ENCODE assay signal across 7 mouse cellular contexts in the genomic region with DNA sequence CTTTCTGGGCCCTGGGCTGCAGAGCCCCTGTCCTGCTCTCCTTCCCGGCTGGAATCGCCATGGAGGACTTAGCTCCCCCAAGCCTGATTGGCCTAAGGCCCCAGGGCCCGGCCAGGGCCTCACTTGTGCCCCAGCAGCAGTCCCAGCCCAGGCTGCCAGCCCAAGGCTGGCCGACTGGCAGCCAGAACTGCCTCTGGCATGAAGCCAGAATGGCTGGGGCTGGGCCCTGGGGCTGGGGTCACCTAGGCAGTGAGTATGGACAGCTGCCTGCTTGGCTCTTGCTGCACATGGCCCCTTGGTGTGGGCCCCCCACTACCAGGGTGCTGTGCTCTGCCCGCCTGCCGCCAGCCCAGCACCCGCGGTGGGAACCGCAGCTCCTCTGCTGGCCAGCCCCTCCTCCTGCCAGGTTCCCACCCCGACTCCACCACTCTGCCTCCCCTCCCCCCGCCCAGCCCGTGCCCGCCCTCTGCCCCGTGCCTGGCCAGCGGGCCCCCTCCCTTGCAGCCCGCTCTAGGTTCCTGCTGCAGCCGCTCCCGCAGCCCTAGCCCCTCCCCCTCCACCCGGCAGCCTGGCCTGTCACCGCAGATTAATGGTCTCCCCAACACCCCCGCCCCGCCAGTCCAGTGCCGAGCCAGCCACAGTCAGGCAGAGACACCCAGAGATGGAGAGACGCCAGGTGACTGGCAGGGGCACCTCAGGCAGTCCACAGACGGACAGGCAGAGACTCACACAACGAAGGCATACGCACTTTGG. TPM values are rescaled to one million over a fixed set of nuclear protein-coding genes. Genes with fewer than 3 reads are reported as not detected.
DNase-seq lines count a peak whose midpoint lies in the region; ATAC-seq and TF ChIP-seq lines count a peak whose summit lies in the region.

No protein-coding gene starts in this region.

- 4% methylated on average over 20 of the region's 27 CpGs for WGBS in lung, embryonic 16.5 days

- H3K27ac ChIP-seq in lung, embryonic 16.5 days (ENCODE audit: low read length) = peak overlapping the region; percentile 48; the same call in 1 of the 2 replicates

- ATAC-seq in lung, embryonic 16.5 days (ENCODE audit: low read depth) = peak; percentile 77

- H3K9me3 ChIP-seq in lung, embryonic 16.5 days (ENCODE audit: control insufficient read depth, low read length) = no peaks in the 10 kb centered on the region

- H3K27me3 ChIP-seq in lung, embryonic 16.5 days (ENCODE audit: control insufficient read depth, insufficient read depth, low read depth, low read length) = peaks cover 3% of the 10 kb centered on the region; the same call in 1 of the 2 replicates

- TF ChIP-seq CTCF in brain, embryonic 14.5 days (IDR thresholded peaks at IDR 0.05; ENCODE audit: borderline replicate concordance, extremely low read depth, insufficient read depth, insufficient read length) = no peak

- H3K9ac ChIP-seq in lung, embryonic 16.5 days (ENCODE audit: low read length) = peak overlapping the region; percentile 66

- H3K4me2 ChIP-seq in lung, embryonic 16.5 days (ENCODE audit: low read depth, low read length) = peak overlapping the region; percentile 69

- H3K4me3 ChIP-seq in lung, embryonic 16.5 days (ENCODE audit: low read length) = peak overlapping the region; percentile 35

- peaks cover 26% of the 10 kb centered on the region for H3K4me1 ChIP-seq in lung, embryonic 16.5 days (replicated peaks; ENCODE audit: control insufficient read depth, insufficient read depth, low read length)

- H3K36me3 ChIP-seq in lung, embryonic 16.5 days (ENCODE audit: control insufficient read depth, insufficient read depth, low read length) = no peaks in the 10 kb centered on the region; the same call in 1 of the 2 replicates

- TF ChIP-seq POLR2A in brain, embryonic 14.5 days (IDR thresholded peaks at IDR 0.05; ENCODE audit: borderline replicate concordance, extremely low read depth, insufficient read depth, insufficient read length, poor library complexity, severe bottlenecking) = no peak

- peak; percentile 81 for DNase-seq in brain, embryonic 14.5 days (ENCODE audit: low read depth)
- DNase-seq in embryo, embryonic 9.5 days (ENCODE audit: extremely low spot score) = peak; percentile 85
- DNase-seq in heart, adult 8-10 months (ENCODE audit: low spot score) = peak; percentile 53
- peak; percentile 59 for DNase-seq in kidney, adult 18-20 months
- DNase-seq in ovary, postnatal 36 days (ENCODE audit: low spot score) = peak; percentile 68
- DNase-seq in right cerebral cortex, postnatal 36 days (ENCODE audit: low spot score in 2 of 2) = no peak

RNA-seq across cellular contexts. Expression of gene Kcnh2, which starts 22.0 kb away (rescaled TPM):
- 58.9 and 61.1 TPM in 2 replicates for polyA plus RNA-seq in brain, embryonic 14.5 days (2012; rRNA removed)
- total RNA-seq in heart, adult 8-10 months (2022) = 10 to 100 TPM; 48.8 to 95.2 (median 71.0) TPM
- polyA plus RNA-seq in lung, embryonic 16.5 days (2015; fragmentation: Nextera tagmentation; extraction: Ambion mirVana) = 5.6 and 6.5 TPM in 2 replicates

RNA-seq across cellular contexts. Expression of gene Nos3, which starts 35.2 kb away (rescaled TPM):
- polyA plus RNA-seq in brain, embryonic 14.5 days (2012; rRNA removed) = 9.6 and 11.1 TPM in 2 replicates
- total RNA-seq in heart, adult 8-10 months (2022) = 10 to 100 TPM; 21.4 to 26.9 (median 23.8) TPM
- 18.9 and 19.8 TPM in 2 replicates for polyA plus RNA-seq in lung, embryonic 16.5 days (2015; fragmentation: Nextera tagmentation; extraction: Ambion mirVana)

Comparison
In these comparisons a context has a peak if more than half of its experiments do, and no peak if none do; other contexts are left out.
1. DNase-seq: peak in brain, embryonic 14.5 days (single experiment), embryo, embryonic 9.5 days (single experiment), heart, adult 8-10 months (single experiment), kidney, adult 18-20 months (single experiment) and ovary, postnatal 36 days (single experiment); none in right cerebral cortex, postnatal 36 days (0 of 2).